Mouse (Mus musculus): Measurements from ENCODE around the gene Chsy1. TPM values are rescaled to one million over a fixed set of nuclear protein-coding genes. Genes with fewer than 3 reads are reported as not detected.

The Chsy1 gene
- total RNA-seq (2014; fragmentation: Nextera tagmentation) = 41.8 and 47.6 TPM in 2 replicates
- 69.2 and 79.4 TPM in 2 replicates for total RNA-seq (2017)

DNA sequence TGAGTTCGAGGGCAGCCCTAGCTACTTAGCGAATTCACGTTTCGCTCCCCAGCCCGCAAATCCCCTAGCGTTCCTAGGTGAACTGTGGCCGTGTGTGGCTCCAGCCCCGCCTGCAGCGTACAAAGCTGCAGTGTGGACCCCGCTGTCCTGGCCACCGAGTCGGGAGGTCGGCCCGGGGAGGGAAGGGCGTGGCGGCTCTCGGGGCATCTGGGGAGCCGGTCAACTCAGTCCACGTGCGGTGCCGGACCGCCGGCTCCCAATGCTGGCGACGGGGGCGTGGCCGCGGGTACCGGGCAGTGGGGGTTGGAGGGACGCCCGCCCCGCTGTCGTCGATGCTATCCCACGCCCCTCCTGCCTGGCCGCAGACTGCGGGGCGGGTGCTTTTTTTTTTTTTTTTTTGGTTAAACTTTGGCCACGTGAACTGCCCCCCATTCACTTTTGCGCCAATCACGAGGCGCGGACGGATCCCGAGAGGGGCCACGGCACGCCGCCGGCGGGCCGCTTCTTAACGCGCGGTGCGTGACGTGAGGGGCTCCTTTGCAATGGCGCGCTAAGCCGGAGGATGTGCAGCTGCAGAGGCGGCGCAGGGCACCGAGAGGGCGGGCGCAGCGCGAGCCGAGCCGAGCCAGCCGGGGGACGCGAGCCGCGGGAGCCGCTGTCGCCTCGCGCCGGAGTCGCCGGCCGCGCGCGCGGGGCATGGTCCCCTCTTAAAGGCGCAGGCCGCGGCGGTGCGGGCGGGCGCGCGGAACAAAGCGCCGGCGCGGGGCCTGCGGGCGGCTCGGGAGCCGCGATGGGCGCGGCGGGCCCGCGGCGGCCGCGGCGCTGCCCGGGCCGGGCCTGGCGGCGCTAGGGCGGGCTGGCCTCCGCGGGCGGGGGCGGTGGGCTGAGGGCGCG is at the start of gene Chsy1:
Chsy1 (plus strand) TSS at position 555 of the 894 bp plus-strand sequence.
- peak; percentile 84 for ATAC-seq (replicated peaks; ENCODE audit: poor library complexity, severe bottlenecking)

DNA sequence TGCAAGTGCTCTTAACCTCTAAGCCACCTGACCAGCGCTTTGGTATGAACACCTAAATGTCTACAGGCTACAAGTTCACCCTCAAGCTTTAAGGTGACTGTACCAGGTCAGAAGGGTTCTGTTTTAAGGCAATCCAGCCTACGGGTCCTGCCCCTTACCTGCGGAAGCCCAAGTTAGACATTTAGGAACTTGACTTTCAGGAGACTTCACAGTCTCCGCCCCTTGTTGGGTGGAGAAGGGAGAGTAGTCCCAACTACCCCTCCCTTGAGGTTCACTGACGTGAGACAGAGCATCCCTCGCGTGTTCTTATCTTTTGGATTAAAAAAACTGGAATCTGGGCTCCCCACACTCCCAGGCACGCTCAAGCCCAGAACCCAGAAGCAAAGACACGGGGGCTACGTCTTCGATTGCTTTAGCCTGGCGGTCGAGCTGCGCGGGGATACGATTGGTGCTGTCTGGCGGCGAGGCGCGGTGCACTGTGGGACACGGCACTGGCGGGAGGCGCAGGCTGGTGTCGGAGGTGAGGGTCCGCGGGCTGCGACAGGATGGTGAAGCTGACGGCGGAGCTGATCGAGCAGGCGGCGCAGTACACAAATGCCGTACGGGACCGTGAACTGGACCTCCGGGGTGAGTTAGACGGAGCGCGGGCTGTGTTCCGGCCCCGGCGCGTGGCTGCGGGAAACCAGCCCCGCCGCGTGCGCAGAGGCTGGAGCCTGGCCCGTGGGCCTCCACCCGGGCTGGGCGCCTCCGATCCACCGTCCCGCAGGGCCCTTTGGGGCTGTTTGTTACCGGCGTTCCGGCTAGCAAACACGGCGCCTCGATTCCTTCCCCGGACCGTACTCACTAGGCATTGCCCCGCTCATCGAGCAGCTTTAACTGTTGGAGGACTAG is 49.0 kb upstream of the Chsy1 start:
- ATAC-seq (replicated peaks; ENCODE audit: poor library complexity, severe bottlenecking) = peak; percentile 94

DNA sequence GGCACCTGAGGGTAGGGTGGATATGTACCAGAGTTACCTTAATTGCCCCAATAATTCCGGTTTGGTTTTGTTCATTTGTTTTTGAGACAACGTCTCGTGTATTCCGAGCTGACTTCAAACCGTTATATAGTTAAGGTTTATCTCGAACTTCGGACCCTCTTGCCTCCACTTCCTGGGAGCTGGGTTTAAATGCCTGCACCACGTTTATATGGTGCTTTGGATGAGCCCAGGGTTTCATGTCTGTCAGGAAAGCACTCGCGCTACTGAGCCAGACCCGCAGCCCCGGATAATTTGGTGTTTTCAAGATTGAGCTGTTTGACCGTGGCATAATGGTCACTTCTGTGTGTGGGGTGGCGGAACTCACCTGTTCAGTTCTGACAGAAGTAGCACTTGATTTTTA is 48.3 kb upstream of the Chsy1 start:
- ATAC-seq (replicated peaks; ENCODE audit: poor library complexity, severe bottlenecking) = no peak

DNA sequence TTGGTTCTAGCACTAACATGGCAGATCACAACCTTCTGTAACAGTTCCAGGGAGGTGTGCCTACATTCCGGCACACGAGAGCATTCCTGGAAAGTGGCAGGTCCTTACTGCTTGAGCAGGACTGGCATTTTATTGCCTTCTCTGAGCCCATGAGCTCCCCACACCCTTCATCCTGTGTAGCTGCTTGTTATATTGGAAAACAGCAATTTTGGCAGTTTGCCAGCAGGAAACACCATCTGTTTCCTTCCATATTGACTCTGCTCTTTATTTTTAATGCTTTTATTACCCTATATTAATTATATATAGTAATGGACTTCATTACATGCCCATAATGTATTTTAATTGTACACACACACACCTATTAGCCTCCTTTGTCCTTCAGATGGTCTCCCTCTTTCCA is 32.9 kb upstream of the Chsy1 start:
- no peak for ATAC-seq (replicated peaks; ENCODE audit: poor library complexity, severe bottlenecking)

DNA sequence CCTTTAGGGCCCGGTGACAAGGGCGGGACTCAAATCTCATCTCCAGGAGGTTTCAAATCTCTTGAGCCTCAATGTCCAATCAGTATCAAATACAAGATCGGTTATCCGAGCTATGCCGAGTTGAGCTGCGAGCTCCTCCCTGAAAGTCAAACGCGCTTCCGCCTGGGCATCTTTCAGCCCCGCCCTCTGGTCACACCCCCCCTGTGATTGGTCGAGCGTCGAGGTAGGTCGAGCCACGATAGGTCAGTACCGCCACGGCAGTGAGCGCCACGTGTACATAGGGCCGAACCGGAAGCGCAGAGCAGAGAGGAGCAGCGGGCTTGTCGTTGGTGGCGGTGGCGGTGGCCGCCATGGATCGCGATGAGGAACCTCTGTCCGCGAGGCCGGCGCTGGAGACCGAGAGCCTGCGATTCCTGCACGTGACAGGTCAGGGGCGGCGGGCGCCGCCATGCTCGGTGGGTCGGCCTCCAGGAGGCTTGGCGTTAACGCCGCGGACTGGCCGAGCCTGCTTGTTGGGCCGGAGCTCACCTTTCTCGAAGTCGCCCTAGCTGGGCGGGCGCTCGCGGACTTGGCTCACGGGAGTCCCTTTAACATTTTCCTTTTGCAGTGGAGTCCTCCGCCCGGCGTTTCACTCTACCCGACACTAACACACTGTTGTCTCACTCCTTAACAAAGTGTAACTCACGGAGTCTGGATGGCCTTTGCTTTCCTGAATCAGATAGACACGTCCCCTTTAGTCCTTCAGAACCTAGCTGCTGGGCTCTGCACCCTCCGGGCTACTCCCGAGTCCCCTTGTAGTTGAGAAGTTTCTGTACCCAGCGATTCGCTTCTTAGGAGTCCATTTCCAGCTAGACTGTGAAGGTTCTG is 29.7 kb upstream of the Chsy1 start, which contains the start of gene Selenos:
Selenos (plus strand) TSS at position 286 of the 867 bp plus-strand sequence.
- ATAC-seq (replicated peaks; ENCODE audit: poor library complexity, severe bottlenecking) = peak; percentile 95

DNA sequence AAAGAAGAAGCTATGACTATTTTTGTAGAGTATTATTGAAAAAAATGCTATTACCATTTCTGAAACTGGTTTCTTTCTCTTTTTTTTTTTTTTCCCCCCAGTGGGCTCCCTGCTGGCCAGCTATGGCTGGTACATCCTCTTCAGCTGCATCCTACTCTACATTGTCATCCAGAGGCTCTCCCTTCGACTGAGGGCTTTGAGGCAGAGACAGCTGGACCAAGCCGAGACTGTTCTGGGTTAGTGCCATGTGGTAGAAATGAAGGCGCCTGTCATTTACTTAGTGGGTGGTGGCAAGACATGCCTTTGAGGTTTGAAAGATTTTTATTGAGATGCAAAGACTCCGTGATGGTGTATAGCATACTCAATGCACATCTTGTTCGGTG is 29.1 kb upstream of the Chsy1 start:
- ATAC-seq (replicated peaks; ENCODE audit: poor library complexity, severe bottlenecking) = peak; percentile 27

DNA sequence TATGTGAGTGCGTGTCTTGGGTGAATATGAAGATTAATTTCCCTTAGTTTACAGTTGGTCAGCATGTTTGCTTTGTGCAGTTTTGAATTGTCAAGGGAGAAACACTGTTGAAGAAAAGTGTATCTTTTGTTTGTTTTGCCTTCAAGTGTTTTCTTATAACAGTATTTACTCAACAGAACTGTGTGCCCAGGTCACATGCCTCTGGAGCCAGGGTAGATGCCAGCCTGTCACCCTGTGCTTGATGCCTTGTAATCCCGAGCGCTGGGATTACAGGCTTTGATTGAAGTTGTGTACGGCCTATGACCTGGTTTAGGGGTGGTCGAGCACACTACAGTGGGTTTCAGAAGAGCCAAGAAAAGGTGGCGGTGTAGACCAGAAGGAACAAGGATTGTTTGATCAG is 25.6 kb upstream of the Chsy1 start:
- no peak for ATAC-seq (replicated peaks; ENCODE audit: poor library complexity, severe bottlenecking)

DNA sequence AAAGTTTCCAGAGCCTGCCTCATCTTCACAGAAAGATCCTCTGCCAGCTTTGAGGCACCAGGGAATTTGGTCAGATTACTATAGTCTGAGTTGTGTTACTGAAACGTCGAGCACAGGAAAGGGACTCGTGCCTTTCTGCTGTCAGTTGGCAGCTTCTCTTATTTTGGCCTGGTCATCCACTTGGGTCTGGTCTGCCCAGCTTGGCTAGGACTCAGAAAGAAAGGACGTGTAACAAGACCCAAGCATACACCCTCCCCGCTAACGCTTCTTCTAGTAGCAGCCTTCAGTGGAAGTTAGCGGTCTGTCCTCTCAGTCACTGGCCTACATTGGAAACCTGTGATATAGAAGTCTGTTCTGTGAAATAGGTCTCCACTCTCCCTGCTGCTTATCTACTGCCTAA is 24.8 kb upstream of the Chsy1 start:
- no peak for ATAC-seq (replicated peaks; ENCODE audit: poor library complexity, severe bottlenecking)

DNA sequence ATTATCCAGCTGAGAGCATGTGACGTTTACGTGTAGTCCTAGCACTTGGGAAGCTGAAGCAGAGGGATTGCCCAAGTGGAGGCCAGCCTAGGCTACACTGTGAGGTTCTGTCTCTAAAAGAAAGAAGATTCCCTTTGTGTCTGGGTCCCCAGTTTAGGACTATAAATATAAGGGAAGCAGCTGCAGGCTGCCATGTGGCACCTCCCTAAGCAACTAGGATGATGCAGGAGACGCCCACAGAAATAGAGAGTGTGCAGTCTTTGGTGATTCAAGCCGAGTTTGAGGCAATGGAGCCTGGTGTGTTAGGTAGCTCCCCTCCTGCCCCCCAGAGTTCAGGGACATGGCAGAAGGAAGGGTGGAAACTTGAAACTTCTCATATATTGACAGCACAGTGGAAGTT is 21.7 kb upstream of the Chsy1 start:
- no peak for ATAC-seq (replicated peaks; ENCODE audit: poor library complexity, severe bottlenecking)

DNA sequence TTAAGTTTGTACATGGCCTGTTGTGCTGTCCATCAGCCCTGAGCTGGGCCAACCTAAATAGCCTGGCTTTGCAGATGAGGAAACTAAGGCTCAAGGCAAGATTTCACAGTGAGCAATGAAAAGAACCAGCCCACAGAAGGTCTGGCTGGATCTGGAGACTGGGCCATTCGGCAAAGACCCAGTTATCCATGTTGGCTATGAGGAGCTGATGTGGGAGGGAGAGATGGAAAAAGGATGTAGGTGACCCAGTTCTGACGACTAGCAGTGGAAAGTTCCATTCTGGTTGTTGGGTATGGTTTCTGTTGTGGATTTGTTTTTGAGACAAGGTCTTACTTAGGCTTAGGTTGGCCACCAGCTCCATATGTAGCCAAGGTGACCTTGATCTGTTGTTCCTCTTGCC is 21.2 kb upstream of the Chsy1 start:
- ATAC-seq (replicated peaks; ENCODE audit: poor library complexity, severe bottlenecking) = no peak

DNA sequence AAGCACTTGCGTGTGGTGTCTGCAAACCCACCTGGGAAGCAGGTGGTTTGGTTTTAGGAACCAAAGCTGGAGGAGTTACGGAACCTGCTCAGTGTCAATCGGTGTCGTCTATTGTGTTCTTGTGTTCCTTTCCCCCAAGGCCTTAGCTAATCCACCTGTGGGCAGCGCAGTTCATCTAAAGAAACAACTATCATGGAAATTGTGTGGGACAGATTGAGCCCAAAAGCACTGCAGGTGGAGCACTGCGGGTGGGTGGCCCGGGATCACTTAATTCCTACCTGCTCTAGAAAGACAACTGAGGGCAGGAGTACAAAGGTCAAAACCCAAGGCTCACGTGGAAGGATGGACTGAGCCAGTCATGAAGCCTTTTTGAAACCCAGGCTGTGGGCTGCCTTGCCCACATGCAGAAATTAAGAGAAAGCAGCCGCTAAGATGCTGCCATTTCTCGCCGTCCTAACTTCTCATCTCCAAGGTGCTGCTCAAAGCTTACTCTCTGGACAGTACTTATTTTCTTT is 18.6 kb upstream of the Chsy1 start:
- ATAC-seq (replicated peaks; ENCODE audit: poor library complexity, severe bottlenecking) = no peak

DNA sequence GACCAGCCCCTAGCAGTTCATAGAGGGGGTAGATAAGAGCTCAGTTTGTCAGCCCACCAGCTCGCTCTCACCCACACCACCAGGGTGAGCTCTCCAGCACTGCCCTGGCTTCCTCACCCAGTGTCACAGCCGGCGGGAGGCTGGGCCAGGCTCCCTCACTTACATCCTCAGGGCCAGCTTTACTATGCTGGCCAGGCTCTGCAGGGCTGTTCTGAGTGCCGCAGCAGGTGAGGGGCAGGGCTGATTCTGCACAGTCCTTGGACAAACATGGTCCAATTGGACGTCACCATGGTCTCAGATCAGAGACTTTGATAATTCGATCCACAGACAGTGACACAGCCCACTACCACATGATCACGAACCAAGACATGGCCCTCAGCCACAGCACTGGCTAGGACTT is 17.8 kb upstream of the Chsy1 start:
- no peak for ATAC-seq (replicated peaks; ENCODE audit: poor library complexity, severe bottlenecking)

DNA sequence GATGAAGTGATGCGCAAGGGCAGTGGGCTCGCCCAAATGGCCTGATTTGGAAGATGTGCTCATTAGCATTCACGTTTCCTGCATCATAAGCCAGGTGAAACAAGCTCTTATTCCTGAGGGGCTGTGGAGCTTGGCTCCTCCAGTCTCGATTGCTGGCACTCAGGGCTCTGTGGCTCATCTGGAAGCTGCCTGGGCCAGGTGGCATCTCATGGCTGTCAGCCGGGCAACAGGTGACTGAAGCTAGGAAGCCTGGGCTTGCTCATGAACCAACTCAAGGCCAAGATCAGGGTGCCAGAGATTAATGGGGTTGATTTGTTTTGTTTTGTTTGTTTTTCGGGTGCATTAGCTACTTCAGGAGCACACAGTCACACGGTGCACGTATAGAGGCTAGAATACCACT is 16.7 kb upstream of the Chsy1 start:
- ATAC-seq (replicated peaks; ENCODE audit: poor library complexity, severe bottlenecking) = no peak

DNA sequence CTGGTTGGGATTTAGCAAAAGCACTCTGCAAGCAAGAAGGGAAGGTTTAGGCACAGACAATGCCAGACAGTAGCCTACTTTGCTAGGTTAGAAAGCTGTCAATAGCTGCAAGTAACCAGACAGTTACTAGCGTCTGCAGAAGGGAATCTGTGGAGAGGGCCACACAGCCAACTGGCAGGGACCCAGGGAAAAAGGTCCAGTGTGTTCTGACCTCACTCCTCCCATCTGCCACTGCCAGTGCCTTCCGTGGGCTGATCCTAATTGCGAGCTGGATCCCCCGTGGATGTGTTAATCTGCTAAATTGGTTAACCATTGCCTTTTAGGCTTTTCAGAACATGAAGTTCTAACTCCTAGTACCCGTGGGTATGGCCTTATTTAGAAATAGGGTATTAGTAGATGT is 15.2 kb upstream of the Chsy1 start:
- no peak for ATAC-seq (replicated peaks; ENCODE audit: poor library complexity, severe bottlenecking)

DNA sequence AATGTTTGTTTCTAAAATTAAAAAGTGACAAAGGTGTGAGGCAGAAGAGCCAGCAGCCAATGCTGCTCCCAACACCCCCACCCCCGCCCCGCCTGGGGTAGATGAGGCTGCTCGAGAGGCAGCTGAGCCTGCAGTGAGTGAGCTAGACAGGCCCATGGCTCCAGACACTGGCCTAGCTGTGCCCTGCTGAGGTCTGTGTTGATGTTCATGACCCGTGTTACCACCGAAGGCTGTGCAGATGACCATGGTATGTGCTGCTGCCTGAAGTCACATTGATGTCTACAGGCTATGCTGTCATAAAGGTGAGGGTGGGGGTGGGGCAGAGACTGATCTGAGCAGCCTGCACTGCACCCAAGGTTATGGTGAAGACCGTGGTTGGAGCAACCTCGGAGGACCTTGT is 10.5 kb upstream of the Chsy1 start:
- no peak for ATAC-seq (replicated peaks; ENCODE audit: poor library complexity, severe bottlenecking)

DNA sequence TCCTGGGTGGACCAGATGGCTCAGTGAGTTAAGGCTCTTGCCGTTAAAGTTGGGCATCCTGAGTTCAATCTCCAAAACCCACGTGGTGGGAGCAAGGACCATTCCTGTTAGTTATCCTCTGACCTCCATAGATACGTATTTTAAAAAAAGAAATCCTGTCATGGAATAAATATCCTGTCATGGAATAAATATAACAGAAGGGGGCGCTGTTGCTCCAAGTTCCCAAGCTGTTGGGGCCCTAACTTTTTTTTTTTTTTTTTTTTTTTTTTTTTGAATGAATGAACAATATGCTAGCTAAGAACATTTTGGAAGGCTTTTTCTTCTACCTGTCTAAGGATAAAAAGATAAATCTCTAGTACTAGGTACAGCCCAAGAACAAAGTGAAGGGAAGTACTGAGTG is 7.4 kb upstream of the Chsy1 start:
- peak; percentile 60 for ATAC-seq (replicated peaks; ENCODE audit: poor library complexity, severe bottlenecking)

DNA sequence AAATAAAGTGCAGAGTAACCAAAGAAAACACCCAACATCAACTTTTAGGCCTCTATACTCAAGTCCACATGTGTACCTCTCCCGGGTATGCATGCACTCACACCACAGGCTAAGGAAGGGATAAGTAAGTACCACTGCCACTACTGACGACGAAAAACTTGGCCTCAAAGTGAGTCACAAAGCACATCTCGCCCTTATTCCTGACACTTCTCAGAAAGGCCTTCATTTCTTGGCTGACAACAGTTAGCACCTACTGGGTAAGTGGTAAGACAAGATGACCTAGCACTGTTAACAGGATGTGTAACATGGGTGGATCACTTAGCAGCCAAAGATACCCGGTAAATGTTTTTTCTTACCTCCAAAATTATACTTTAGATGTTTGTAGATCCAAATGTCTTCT is 4.8 kb upstream of the Chsy1 start:
- ATAC-seq (replicated peaks; ENCODE audit: poor library complexity, severe bottlenecking) = no peak

DNA sequence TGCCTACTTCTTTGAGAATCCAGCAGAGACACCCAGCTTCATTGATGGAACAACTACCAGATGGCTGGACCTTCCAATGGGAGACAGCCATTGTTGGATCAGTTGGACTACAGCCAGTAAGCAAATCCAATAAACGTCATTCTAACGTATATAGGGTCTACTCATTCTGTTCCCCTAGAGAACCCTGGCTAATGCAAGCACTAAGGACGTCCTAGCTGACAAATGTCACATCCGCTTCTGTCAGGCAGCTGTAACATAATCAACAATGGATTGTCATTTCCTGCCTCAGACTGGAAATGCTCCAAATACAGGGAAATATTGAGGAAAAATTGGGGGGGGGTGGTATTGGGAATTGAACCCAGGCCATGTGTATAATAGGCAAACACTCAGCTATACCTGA is 3.5 kb upstream of the Chsy1 start:
- no peak for ATAC-seq (replicated peaks; ENCODE audit: poor library complexity, severe bottlenecking)

DNA sequence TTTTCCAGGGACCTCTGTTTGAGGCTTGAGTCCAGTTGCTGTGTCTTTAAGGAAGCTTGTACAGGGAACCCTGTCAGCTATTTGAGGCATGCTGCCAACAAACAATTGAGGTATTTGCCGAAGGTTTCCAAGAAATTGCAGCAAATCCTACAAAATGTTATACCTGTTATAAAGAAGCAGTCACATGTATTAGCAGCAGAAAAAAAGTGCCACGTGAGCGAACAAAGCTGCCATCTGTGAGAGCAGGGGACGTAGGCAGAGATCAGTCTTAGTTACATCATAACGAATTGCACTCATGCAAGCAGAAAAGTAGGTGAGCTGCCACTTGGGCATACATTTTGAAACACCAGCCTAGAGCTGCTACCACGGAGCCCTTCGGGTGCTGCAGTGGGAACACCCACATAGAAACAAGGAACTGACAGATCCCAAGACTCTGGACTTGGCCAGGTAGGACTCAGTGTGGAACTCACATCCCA is 2.7 kb upstream of the Chsy1 start:
- ATAC-seq (replicated peaks; ENCODE audit: poor library complexity, severe bottlenecking) = peak; percentile 13; the same call in 1 of the 2 replicates

DNA sequence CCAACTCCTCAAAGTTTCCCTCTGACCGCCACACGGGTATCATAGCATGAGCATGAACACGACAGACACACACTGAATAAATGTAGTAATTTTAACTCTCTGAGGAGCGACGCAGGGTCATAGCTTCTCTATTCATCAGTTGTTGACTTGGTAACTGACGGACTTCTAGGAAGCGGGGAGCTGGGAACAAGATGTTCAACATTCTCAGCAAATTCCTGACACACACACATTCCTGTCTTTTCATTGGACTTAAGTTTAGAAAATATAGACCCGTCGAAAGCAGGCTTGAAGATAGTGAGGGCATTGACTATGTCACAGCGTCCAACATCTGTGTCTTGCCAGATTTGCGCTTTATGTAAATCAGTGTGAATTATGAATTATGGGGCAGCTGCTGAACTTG is 2.1 kb upstream of the Chsy1 start:
- no peak for ATAC-seq (replicated peaks; ENCODE audit: poor library complexity, severe bottlenecking)

Data from granulocyte monocyte progenitor cell, adult 5-6 weeks (primary cell).